Mouse (Mus musculus): ENCODE results near the gene Zic5. TPM values are rescaled to one million over a fixed set of nuclear protein-coding genes. Genes with fewer than 3 reads are reported as not detected.

Zic5 gene
- polyA plus RNA-seq (2014; fragmentation: Nextera tagmentation; extraction: Ambion mirVana): 1.9 and 2.1 TPM in 2 replicates

DNA sequence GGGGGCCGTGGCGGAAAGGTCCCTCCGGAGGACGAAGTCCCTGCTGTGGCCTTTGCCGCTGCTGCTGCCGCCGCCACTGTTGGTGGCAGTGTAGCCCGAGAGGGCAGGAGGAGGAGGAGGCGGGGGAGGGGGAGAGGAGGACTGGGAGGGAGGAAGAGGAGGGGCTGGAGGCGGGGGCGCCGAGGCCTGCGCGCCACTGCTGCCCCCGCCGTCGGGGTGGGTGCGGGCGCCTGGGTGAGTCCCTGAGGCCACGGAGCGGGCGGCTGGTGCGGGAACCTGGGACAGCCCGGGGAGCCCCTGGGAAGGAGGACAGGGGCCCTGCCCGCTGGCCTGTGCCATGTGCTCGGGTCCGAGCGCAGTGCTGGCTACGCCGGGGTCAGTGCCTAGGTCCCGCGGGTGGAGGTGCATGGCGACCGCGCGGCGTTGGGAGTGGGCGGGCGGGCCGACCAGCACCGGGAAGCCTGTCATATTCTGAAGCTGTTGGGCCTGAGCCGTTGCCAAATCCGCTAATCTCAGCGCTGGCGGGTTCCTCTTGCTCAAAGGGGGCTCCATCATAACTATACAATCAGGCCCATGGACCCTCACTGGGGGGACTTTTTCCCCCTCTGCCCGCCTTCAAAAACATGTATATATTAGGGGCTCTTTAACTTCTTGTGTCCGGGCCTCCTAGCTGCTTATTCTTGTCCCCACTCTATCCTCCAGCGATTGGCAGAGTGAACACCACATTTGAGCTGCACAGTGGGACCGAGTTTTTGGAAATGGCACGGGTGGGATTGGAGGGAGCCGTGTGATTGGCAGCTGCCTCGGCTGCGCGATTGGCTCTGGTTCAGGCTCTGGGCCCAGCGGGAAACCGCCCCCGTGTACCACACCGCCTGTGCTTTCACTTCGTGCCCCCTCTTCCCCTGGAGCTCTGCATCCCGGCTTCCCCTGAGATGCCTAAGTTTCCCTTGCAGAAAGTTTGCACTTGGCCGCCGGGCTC lies at the start of gene Zic5:
Gene Zic5, minus strand, starts transcription at position 915 of the 979 bp plus-strand sequence.
- ATAC-seq (ENCODE audit: low read depth): peak; percentile 70
- H3K27ac ChIP-seq (replicated peaks; ENCODE audit: low read depth, low read length): no peak within 1 kb of the TSS; the same call in 1 of the 2 replicates

DNA sequence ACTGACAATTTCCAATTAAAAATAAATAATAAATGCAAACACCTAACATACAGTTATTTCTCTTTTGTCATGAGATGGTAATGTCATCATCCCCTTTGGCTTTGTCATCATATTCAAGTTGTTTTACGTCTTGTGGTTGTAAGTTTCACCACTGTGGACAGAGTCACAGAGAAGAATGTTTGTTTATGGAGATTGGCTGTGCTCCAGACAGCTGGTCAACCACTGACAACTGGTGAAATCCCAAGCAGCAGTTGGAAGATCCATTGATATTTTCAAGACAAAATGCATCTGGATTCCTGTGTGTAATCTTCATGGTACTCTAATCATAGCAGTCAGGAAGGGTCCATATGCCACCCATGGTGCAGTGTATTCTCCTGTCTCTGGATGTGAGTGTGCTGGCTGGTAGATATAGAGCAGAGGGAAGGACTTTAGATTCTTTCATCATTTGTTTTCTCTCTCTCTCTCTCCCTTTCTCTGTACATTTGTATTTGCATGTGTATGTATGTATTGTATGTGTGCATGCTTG lies 48.1 kb upstream of the Zic5 start:
- Histone ChIP-seq H3K4me3 (ENCODE audit: low read depth, low read length) (no peak overlapping the region), H3K27me3 (replicated peaks; ENCODE audit: control insufficient read depth, insufficient read depth, low read length) (no peaks in the 10 kb centered on the region), H3K36me3 (ENCODE audit: control insufficient read depth, insufficient read depth, low read length) (no peaks in the 10 kb centered on the region), H3K4me2 (ENCODE audit: low read depth, low read length) (no peak overlapping the region), H3K4me1 (ENCODE audit: control insufficient read depth, insufficient read depth, low read length) (no peaks in the 10 kb centered on the region), H3K9me3 (ENCODE audit: control insufficient read depth, low read length) (no peaks in the 10 kb centered on the region), H3K27ac (replicated peaks; ENCODE audit: low read depth, low read length) (no peak overlapping the region), H3K9ac (ENCODE audit: low read depth, low read length) (no peak overlapping the region)
- DNase-seq (ENCODE audit: low spot score) (peak; percentile 44), ATAC-seq (ENCODE audit: low read depth) (no peak)
- WGBS: 75% methylated on average over 1 of the region's 1 CpGs

More for the DNA sequence above, at the start of gene Zic5:
- Histone ChIP-seq H3K27me3 (replicated peaks; ENCODE audit: control insufficient read depth, insufficient read depth, low read length) (peaks cover 95% of the 10 kb centered on the region), H3K9me3 (ENCODE audit: control insufficient read depth, low read length) (no peaks in the 10 kb centered on the region), H3K4me3 (ENCODE audit: low read depth, low read length) (peak within 1 kb of the TSS; percentile 49), H3K4me2 (ENCODE audit: low read depth, low read length) (peak within 1 kb of the TSS; percentile 89), H3K9ac (ENCODE audit: low read depth, low read length) (peak within 1 kb of the TSS; percentile 54), H3K36me3 (ENCODE audit: control insufficient read depth, insufficient read depth, low read length) (no peaks in the 10 kb centered on the region), H3K4me1 (ENCODE audit: control insufficient read depth, insufficient read depth, low read length) (peaks cover 8% of the 10 kb centered on the region; the same call in 1 of the 2 replicates)
- WGBS: under 1% methylated on average over 22 of the region's 62 CpGs
- peak; percentile 70 for DNase-seq (ENCODE audit: low spot score)

DNA sequence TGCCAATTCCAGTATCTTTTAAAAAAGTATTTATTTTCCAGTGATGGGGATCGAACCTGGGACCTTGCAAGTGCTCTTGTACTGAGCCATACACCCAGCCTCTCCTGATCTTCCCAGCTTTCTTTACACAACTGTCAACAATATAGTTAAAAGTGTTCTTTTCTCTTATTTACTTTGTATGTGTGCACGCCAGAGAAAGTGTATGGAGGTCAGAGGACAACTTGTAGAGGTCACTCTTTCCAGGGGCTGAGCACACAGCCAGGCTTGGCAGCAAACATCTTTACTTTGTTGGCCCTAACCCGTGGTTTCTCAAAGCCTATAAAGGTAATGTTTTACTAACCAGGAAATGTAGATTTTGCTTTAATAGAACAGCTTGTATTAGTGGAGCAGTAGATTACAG lies 46.0 kb upstream of the Zic5 start:
- no peaks in the 10 kb centered on the region for H3K27me3 ChIP-seq (replicated peaks; ENCODE audit: control insufficient read depth, insufficient read depth, low read length)
- H3K36me3 ChIP-seq (ENCODE audit: control insufficient read depth, insufficient read depth, low read length): no peaks in the 10 kb centered on the region
- H3K27ac ChIP-seq (replicated peaks; ENCODE audit: low read depth, low read length): no peak overlapping the region
- no peaks in the 10 kb centered on the region for H3K9me3 ChIP-seq (ENCODE audit: control insufficient read depth, low read length)
- no peak for DNase-seq (ENCODE audit: low spot score)
- ATAC-seq (ENCODE audit: low read depth): no peak
- no peak overlapping the region for H3K4me2 ChIP-seq (ENCODE audit: low read depth, low read length)
- no peak overlapping the region for H3K9ac ChIP-seq (ENCODE audit: low read depth, low read length)
- H3K4me3 ChIP-seq (ENCODE audit: low read depth, low read length): no peak overlapping the region
- no peaks in the 10 kb centered on the region for H3K4me1 ChIP-seq (ENCODE audit: control insufficient read depth, insufficient read depth, low read length)
- WGBS: 60% methylated on average over 3 of the region's 3 CpGs

DNA sequence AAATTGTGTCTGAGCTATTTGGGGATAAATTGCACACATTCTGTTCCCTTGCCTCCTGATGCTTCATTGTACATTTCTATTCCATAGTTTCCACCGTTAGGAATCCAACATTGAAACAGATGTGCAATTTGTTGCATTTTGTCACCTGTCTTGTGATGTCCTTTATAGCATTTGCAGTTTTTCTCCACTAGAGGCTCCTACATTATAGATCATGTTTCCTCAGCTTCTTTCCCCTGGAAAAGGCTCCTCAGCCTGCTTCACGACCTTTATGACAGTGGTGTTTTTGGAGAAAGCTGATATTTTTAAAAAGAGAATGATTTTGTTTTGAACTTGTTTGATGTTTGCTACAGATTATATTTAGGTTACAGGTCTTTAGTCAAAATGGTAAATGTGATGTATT lies 43.6 kb upstream of the Zic5 start:
- H3K4me3 ChIP-seq (ENCODE audit: low read depth, low read length): no peak overlapping the region
- no peak overlapping the region for H3K27ac ChIP-seq (replicated peaks; ENCODE audit: low read depth, low read length)
- H3K9me3 ChIP-seq (ENCODE audit: control insufficient read depth, low read length): no peaks in the 10 kb centered on the region
- ATAC-seq (ENCODE audit: low read depth): no peak
- H3K27me3 ChIP-seq (replicated peaks; ENCODE audit: control insufficient read depth, insufficient read depth, low read length): no peaks in the 10 kb centered on the region
- H3K9ac ChIP-seq (ENCODE audit: low read depth, low read length): no peak overlapping the region
- H3K36me3 ChIP-seq (ENCODE audit: control insufficient read depth, insufficient read depth, low read length): no peaks in the 10 kb centered on the region
- H3K4me1 ChIP-seq (ENCODE audit: control insufficient read depth, insufficient read depth, low read length): no peaks in the 10 kb centered on the region
- DNase-seq (ENCODE audit: low spot score): no peak
- 7% methylated on average over 2 of the region's 2 CpGs for WGBS
- no peak overlapping the region for H3K4me2 ChIP-seq (ENCODE audit: low read depth, low read length)

DNA sequence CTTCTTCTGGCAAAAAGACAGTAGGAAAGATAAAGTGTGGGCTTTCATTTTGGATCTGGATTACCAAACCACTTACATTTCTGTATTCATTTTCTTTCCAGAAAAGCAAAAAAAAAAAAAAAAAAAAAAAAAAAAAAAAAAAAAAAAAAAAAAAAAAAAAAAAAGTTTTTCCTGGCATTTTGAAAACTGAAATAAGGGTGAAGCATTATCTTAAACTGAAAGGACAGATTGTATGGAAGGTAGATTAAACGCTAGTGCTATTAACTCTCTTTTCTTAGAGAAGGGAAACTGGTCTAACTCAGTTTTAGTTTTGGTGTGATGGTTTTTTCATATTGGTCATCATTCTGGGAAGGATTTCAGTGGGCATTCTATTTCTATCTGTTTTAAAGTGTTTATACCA lies 26.5 kb upstream of the Zic5 start:
- Histone ChIP-seq H3K4me2 (ENCODE audit: low read depth, low read length) (no peak overlapping the region), H3K36me3 (ENCODE audit: control insufficient read depth, insufficient read depth, low read length) (no peaks in the 10 kb centered on the region), H3K9me3 (ENCODE audit: control insufficient read depth, low read length) (0 out of 2 replicates have a peak, but pooled peaks cover 3% of the 10 kb centered on the region), H3K27ac (replicated peaks; ENCODE audit: low read depth, low read length) (no peak overlapping the region), H3K4me1 (ENCODE audit: control insufficient read depth, insufficient read depth, low read length) (no peaks in the 10 kb centered on the region), H3K9ac (ENCODE audit: low read depth, low read length) (no peak overlapping the region), H3K27me3 (replicated peaks; ENCODE audit: control insufficient read depth, insufficient read depth, low read length) (peaks cover 54% of the 10 kb centered on the region), H3K4me3 (ENCODE audit: low read depth, low read length) (no peak overlapping the region)
- DNase-seq (ENCODE audit: low spot score): no peak
- WGBS: 61% methylated on average over 1 of the region's 1 CpGs
- no peak for ATAC-seq (ENCODE audit: low read depth)

DNA sequence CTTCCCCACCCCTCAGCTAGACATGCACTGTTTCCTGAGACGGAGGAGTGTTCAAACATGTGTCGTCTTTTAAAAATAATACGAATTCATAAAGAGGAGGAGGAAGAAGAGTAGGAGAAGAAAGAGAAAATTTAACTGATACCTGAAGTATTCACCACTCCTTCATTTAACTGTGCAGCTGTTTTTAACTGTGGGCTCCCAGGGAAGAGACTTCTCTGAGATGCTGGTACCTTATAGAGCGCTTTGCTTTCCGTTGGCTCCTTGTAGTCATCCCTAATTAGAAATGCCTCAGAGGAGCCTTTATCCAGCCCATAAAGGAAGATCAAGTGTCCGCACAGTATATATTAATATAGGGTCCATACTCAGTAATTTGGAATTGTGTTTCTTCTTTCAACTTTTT lies 26.0 kb upstream of the Zic5 start:
- Histone ChIP-seq H3K27me3 (replicated peaks; ENCODE audit: control insufficient read depth, insufficient read depth, low read length) (peaks cover 58% of the 10 kb centered on the region), H3K4me3 (ENCODE audit: low read depth, low read length) (no peak overlapping the region), H3K9me3 (ENCODE audit: control insufficient read depth, low read length) (0 out of 2 replicates have a peak, but pooled peaks cover 3% of the 10 kb centered on the region), H3K9ac (ENCODE audit: low read depth, low read length) (no peak overlapping the region), H3K27ac (replicated peaks; ENCODE audit: low read depth, low read length) (no peak overlapping the region), H3K36me3 (ENCODE audit: control insufficient read depth, insufficient read depth, low read length) (no peaks in the 10 kb centered on the region), H3K4me1 (ENCODE audit: control insufficient read depth, insufficient read depth, low read length) (no peaks in the 10 kb centered on the region), H3K4me2 (ENCODE audit: low read depth, low read length) (no peak overlapping the region)
- DNase-seq (ENCODE audit: low spot score) (no peak), ATAC-seq (ENCODE audit: low read depth) (no peak)
- WGBS: 73% methylated on average over 6 of the region's 6 CpGs

DNA sequence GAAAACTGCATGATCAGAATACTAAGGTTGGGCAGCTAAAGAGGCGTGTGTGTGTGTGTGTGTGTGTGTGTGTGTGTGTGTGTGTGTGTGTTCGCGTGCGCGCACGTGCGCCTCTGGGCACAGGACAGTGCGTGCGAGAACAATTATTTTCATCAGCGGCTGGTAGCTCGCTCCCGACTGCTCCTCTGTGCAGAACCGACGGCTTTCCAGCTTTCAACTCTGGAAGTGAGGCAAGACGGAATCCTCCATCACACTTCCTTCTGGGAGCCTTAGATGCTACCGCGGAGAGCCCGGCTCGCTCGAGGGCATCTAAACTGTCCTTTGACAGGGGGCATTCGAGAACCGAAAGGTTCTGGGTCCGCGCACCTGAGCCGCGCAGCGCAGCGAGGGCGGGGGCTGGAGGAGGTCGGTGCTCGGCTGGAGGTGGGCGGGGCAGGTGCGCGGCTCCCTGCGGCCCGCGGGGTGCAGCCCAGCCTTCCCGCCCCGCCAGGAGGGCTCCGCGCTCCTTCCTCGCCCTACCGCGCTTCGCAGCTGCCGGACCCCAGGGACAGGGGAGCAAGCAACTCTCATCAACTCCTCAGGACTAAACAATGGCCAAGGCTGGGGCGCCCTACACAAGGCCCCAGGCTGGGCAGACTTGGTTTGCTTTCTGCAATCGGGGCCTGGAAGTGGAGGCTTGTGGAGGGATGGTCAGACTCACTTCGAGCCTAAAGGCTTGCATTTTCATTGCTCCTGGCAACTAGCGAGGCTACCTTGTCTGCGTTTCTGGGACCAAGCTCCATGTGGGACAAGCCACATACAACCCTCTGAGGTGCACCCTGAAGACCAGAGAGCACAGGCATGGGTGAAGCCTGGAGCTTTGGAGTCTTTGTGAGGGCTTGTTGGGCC lies 25.2 kb upstream of the Zic5 start, which contains the start of gene Gm10837:
Gene Gm10837, plus strand, starts transcription at position 146 of the 888 bp plus-strand sequence.
- Histone ChIP-seq H3K4me1 (ENCODE audit: control insufficient read depth, insufficient read depth, low read length) (no peaks in the 10 kb centered on the region), H3K9ac (ENCODE audit: low read depth, low read length) (no peak within 1 kb of the TSS), H3K4me3 (ENCODE audit: low read depth, low read length) (peak within 1 kb of the TSS; percentile 30), H3K9me3 (ENCODE audit: control insufficient read depth, low read length) (0 out of 2 replicates have a peak, but pooled peaks cover 3% of the 10 kb centered on the region), H3K4me2 (ENCODE audit: low read depth, low read length) (peak within 1 kb of the TSS; percentile 44), H3K36me3 (ENCODE audit: control insufficient read depth, insufficient read depth, low read length) (no peaks in the 10 kb centered on the region), H3K27ac (replicated peaks; ENCODE audit: low read depth, low read length) (no peak within 1 kb of the TSS), H3K27me3 (replicated peaks; ENCODE audit: control insufficient read depth, insufficient read depth, low read length) (peaks cover 67% of the 10 kb centered on the region)
- 3% methylated on average over 31 of the region's 51 CpGs for WGBS
- ATAC-seq (ENCODE audit: low read depth) (peak; percentile 62), DNase-seq (ENCODE audit: low spot score) (no peak)
